Mouse (Mus musculus): ENCODE data around the gene Exoc5.
"Not testable (repeated sequence)": the region's sequence is repeated elsewhere in the genome, so short reads cannot be mapped to it uniquely, and the experiment has no call there.

The Exoc5 gene

DNA sequence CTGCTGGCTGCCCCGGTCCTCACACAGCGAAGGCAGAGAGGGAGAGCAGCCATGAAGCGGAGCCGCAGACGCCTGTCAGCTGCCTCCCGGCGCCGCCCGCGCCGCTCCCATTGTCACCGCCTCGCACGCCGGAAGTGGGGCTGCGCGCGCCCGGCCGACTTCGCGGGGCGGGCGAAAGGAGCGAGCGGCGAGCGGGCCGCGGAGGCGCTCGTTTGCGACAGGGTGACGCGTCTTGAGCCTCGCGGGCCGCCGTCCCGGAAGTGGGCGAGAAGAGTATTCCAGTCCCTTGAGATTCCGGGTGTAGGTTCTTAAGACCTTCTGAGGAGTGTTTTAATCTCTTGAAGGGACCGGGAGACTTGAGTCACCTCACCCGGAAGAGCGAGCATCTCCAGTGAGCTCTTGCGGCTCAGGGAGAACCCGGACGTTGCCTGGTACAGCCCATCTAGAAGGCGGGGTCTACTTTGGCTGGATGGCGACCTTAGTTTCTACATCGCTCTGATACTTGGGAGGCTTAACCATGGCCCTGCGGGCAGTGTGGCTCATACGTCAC lies at the start of gene Exoc5:
TSS of gene Exoc5 (minus strand) at position 380 of the 550 bp plus-strand sequence.
- DNase-seq: peak; percentile 98 to 99

DNA sequence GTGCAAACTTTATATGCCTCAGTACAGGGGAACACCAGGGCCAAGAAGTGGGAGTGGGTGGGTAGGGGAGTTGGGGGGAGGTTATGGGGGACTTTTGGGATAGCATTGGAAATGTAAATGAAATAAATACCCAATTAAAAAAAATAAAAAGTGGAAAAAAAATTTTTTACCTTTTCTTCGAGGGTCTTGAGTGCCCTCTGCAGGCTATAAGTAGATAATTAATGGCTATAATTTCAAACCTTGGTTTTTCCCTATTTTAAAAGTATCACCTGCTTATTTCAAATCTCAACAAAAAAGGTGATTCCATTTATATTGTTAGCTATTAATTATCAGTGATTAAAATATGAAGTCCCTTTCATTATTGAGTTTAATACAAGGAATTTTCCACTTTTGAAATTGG lies 25.3 kb upstream of the Exoc5 start:
- not testable (repeated sequence) for DNase-seq

DNA sequence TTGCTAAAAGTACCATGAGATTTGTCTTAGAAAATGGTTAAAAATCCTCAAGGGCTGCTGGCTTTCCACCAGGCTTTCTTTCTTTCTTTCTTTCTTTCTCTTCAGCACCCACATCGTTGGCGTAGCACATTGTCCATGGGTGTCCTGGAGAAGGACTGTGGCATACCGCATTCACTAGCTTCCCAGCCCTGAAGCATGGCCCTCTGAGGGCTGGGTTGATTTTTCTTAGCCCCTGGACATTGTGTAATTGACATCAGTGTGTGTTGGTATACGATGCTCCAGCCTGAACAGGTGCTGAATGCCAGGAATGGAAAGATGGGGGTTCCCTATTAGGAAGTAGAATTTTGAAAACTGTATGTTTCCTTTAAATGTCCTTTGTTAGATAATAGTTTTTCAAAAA lies 24.8 kb upstream of the Exoc5 start:
- DNase-seq: no peak

DNA sequence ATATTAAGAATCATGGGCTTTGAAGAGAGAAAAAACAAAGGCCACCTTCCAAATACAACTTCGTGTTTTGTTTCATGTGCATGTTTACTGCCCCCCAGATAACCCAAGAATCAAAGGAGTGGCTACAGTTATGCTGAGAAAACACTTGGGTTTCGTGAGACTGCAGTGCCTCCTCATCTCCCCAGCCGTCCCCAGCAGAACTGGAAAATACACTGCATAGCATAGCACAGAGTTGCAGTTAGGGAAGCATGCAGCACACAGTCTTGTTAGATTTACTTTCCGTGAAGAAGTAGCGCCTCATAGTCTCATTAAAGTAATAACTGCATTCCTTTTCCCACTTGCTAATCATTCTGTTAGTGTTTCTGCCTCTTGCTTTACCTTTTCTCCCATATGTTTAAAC lies 23.6 kb upstream of the Exoc5 start:
- no peak for DNase-seq

DNA sequence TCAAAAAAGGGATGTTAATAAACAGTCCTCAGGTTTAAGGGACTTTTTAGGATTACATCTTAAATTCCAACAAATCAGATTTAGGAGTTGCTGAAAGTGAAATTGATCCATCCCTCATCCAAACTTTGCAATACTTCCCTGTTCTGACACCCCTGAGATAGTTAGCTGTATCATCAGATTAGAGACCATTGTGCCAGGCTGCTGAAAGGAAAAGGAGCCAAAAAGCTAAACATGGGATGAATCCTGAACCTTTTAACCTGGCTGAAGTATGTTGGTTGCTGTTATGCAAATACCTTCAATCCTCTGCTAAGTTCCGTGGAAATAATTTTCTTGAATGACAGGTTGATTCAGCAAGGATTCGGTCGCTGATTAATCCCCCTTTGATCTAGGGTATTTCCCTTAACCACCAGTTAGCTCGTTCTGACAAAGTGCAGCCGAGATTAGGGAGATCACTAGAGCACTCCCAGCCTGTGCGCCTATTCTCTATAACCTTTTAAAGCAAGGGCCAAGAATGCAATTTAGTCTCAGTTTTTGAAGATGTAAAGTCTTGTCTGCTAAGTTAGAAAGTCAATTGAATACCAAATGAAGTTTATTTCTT lies 23.1 kb upstream of the Exoc5 start:
- DNase-seq: no peak

DNA sequence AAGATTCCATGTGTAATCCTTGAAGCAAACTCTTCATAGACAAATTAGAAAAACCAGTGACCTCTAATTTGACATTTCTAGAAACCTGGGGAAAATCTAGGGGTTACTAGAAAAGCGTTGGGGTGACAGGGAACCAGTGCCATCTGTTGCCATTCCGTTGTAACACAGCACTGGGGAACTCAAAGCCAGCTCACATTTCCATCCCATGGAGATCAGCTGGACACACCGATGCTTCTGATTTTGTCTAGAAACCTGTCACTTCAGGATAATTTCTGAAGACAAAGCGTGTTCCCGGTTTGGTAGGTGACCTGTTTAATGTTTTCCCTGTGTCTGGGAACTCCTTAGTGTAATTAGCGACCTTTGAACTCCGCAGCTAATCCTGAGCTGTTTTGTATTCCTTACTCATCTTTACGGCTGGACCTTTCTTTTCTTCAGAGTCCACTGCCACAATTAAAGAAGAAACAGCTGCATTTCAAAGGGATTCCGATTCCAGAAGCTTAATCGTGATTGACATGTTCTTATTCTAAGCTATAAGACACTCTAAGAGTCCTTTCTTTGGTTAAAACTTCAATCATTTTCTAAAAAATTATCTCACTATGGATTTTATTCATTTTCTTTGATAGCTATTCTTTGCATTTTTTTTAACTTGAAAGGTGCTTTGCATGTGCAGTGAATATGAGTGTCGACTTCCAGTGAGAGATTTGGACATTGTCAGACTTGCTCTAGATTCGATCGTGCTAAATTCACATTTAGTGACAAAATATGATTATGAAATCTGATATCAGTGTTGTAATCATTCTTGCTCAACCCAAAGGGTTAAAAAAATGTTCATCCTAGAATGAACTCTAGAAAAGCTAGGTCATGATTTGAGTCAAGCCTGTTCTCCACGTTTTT lies 21.9 kb upstream of the Exoc5 start:
- no peak for DNase-seq

DNA sequence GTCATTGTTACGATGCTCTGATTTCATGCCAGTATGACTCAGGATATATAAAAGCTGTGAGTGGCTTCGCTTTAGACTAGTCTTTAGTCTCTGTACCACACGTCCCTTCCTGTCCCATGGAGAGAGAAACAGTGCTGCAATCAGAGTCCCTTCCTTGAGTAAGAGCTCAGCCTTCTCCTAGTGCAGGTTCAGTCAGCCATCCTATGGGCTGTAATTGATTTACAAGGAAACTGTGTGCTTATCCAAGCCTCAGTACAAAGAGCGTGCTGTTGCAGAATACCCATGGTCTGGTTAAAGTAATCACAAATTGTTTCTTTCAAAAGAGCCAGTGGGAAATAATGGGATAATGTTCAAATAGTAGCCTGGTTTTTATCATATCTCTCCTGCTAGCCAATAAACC lies 20.1 kb upstream of the Exoc5 start:
- DNase-seq: no peak

DNA sequence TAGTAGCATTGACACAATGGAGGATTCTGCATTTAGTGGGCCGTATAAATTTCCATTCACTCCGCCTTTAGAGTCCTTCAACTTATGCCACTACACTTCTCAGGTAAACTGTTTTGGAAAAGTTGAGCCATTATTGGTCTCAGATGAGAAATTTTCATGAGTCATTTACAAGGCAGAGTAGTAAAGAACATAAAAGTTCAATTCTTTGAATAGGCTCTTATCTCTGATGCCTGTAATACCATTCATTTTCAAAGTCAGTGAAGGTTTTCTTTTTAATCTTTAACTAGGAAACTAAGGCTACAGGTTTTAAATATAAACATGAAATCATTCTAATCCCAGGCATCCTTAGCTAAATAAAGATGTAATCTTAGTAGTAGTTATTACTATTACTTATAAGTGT lies 12.4 kb upstream of the Exoc5 start:
- no peak for DNase-seq

DNA sequence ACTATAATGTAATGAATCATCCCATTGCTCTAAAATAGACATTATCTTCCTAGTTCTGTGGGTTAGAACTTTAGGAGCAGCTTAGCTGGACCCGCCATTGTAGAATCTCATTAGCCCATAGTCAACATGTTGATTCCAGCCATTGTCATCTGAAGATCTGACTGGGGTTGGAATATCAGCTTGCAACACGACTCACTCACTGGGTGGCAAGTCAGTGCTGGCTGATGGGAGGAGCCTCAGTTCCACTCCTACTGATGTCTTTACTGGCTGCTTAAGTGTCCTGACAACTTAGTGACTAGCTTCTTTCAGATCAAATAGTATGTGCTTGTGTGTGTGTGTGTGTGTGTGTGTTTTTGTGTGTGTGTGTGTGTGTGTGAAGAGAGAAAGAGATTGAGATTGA lies 7.9 kb upstream of the Exoc5 start:
- no peak for DNase-seq

DNA sequence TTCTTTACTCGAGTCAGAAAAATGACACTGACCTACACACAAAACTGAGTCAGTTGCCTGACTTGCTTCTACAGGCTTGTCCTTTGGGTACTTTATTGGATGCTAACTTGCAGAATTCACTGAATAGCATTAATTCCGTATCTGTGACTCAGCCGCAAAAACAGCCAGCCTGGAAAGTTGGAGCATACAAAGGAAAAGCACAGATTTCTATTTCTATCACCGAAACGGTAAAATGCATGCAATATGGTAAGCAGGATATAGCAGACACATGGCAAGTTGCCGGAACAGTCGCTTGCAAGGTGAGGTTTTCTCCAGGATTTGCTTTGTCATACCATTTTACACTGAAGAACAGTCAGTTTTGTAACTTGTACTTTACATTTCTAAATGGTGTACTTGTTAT lies 7.4 kb upstream of the Exoc5 start:
- no peak for DNase-seq

DNA sequence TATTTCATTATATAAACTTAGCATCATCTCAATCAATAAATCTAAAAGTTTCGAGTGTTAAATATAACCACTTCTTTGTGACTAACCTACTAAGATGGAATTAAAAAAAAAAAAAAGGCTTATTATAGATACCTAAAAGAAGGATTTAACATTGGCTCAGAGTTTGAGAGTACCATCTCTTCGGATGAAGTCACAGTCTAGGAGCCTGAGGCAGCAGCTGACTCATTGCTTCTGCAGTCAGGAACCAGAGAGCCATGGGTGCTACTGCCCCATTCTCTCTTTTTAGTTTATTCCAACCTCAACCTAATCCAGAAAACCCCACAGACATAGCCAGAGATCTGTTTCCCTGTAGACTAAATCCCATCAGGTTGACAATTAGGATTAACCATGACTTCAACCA lies 6.4 kb upstream of the Exoc5 start:
- no peak for DNase-seq

DNA sequence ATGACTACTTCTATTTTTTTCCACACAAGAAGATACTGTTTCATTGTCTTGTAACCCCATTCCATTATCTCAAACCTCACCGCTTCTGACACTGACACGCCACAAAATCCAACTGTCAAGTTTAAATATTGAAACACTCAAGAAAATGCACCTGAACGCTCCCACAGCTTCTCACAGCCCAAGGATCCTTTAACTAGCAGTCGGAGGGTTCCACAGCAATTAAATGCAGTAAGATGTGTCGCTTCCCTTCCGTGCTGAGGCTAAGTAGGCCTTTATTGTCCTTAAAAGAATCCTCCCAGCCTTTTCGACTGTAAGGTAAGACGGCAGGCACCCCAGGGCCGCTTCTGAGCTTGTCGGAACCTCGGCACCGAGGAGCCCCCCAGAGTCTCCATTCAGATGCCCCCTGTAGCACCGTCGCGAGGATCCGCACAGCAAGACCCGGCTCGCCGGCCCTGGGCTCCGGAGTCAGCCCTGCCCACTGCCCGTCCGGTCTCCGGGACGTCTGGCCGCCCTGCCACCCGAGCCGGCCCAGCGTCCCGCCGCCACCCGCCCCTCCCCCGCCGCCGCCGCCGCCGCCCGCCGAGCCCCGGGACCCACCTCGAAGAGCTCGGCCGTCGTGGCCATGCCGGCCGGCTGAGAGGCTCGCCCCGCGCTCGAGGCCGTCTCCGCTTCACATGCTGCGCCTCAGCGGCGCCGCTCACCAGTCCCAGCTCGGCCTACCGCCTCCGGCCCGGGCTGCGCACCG lies 752 bp downstream of the Exoc5 start, which contains the start of gene Ap5m1:
TSS of gene Ap5m1 (plus strand) at position 569 of the 745 bp plus-strand sequence.
- no peak for DNase-seq

DNA sequence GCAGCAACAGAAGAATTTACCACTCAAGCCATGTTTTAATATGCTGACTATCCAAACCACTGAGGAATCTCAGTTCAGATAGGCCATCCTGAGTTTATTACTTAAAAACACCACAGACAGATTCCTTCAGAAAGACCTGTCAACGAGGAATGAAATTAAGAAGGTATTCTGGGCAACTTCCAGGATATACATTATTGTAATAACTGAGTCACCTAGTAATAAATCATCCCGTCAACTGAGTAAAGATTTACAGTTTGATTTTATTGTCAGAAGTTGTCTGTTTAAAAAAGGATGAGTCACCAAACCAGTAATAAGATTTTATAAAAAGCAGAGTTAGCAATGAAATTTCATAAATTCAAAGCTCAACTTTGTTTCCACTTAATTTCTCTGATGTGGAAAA lies 2.6 kb downstream of the Exoc5 start:
- DNase-seq: no peak

DNA sequence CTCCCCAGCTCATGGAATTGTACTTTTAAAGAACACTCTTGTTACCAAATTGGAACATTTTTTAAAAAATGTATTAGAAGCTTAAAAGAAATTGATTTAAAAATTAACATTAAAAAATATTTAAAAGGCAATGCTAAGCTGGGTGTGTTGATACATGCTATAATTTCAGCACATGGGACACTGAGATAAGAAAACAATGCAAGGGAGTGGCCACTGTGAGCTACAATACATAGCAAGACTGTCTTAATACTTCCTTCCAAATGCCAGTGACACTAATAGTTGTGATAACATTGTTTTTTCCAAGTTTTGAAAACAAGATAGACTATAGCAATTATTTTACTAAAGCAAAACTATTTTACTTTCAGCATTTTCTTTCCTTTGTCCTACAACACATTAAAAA lies 17.0 kb downstream of the Exoc5 start:
- DNase-seq: no peak

DNA sequence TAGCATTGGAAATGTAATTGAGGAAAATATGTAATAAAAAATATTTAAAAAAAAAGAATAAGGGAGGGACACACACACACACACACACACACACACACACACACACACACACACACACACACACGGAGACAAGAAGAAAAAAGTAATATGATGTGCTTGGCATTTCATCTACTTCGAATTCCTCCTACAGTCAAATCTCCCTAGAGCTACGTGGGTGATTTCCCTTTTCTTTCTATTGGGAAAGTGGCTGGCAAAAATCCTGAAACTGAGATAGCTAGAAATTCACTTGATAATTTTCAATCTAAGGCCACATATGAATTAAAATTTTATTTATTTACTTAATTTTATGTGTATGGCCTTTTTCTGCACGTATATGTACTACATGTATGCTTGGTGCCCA lies 20.8 kb downstream of the Exoc5 start:
- DNase-seq: no peak

DNA sequence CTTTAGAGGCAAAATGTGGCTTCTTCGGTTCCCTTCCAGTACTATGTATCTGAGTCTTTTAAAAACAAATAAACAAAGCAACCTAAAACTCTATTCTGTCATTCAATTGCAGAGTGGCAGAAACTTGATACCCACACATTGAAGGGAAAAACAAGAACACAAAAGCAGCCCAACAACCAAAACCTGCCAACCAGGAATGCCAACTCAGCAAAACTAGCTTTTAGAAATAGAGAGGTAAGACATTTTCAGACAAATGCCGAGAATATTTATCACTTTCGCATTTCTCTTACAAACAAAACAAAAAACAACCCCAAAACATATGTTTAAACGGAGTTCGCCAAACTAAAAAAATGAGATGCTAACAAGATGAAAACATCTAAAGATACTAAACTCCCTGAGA lies 37.5 kb downstream of the Exoc5 start:
- no peak for DNase-seq

DNA sequence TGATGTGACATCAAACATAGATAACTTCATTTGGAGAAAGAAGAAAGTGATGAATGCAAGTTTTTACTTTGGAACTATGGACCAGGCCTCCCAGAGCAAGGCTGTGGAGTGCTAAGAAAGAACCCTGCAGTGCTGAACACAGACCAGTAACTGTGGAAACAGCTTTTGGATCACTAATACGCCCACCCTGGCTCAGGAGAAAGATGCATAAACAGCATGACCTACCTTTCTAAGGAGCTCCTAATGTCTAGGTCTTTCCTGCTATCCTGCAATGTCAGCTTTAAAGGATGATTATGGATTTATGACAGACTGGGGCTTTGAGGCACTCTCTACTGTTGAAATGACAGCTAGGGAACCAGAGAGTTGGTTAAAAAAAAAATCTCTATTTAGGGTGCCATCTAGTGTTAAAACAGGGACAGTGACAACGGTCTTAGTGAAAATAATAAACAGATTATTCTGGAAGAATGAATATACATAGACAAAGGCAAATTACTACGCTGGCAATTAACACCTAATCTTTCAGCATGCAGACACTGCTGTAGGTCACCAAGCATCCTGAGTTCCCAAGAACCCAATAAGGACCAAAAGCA lies 38.6 kb downstream of the Exoc5 start:
- no peak for DNase-seq

DNA sequence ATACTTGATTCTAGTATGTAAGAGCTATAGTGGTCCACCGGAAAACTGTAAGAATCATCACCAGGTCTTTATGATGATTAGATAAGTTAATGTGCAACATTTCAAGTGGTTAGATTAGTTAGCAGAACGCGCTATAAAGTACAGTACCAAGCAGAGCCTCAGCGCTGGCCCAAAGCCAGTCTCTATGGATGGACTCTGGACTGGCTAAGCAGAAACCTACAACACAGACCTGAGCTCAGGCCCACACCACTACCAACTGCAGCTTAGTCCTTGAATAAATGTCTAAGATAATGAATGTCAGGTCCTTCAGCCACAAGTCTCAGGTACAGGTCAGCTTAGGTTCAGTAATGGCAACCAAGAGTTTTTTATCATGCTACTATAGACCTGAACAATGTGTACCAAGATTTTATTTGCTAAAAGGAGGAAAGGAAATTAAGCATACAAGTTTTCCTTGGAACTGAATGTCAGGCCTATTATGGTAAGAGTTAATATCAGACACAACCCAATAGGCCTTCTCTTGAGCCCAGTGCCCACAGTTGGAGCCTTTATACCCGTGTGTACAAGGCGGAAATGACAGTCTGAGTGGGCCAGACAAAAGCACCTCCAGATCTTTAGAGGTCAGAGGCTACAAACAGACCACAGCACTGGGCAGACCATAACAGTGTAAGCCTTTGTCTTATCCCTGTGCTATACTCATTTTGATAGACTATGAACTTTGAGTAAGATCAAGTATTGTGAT lies 39.2 kb downstream of the Exoc5 start:
- peak in 1 of 2 experiments; percentile 12 for DNase-seq

DNA sequence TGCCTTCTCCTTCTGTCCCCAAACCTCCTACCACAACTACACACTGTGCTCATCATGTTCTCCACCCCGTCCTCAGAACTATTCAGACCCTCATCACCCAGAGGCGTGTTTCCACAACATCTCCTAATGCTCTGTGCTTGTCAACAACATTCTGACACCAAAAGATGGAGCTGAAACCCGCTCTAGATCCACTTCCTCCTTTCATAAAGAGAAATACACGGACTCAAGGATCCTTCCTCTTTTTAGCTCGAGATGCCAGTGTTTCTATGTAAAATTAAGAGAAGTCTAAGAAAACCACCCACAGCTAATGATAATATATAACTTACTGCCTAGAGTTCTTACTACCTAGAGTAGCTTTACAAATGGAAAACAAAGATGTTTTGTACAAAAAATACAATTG lies 46.7 kb downstream of the Exoc5 start:
- no peak for DNase-seq

DNA sequence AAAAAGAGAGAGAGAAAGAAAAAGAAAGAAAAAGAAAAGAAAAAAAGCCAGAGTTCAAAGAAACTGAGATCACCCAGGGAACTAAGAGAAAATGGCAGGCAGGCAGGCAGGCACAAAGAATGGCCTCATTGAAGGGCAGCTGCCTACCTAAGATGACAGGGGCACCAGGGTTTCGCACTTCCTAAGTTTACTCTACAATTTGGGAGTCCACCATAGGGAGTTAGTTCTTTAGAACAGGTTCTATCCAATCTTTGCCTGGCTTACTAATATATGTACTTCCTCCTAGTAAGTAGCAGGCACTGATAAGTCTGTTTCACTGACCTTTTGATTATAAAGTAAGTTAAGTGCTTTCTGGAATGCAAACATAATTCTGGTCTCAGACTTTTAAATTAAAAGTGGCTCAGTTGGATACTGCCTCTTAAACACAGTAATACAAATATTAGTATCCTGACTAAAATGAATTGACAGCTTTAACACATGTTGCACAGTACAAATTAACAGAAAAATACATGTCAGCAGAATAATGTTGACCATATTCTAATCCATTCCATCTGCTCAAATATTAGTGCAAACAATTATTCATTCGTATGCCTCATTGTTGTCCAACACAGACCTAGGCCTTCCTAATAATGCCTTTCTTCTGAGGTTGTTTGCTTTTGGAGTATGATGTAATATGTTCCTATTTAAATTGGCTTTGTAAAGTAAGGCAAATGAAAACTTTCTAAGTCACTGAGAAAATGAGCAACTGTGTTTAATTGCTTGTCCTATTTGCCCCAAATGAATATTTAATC lies 57.9 kb downstream of the Exoc5 start:
- no peak for DNase-seq

DNA sequence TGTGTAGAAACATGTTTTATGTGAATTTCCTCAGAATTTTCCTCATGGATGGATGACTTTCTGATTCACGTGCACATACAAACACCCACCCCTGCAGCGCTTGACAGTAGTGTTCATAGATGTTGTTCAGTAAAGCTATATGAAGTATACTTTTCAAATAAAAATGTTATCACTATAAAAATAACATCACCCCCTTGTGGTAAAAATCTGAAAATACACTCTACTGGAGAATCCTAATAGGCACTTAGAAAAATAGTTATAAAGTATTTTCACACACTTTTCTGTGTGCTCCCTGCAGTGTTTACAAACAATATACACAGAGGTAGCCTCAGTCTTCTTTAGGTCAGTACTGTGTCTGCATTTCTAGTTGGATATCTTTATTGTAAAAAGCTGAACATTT lies 58.5 kb downstream of the Exoc5 start:
- DNase-seq: no peak

Data from cerebellum, postnatal 25 days (tissue).